Mouse (Mus musculus) limb, embryonic 10.5 days (tissue): ENCODE data around the gene Bcl11a. TPM values are rescaled to one million over a fixed set of nuclear protein-coding genes. Genes with fewer than 3 reads are reported as not detected.

ENCODE experiments used
- DNase-seq: peaks from one replicate; pipeline ENCODE4 v3.0.0-alpha.2; 2017; ENCODE audit warnings: low spot score
- H3K27ac ChIP-seq: fragments of 300-500 bp; sonication (generic); 2 replicates; pipeline ENCODE4 v1.5.1; 2016; ENCODE audit warnings: mild to moderate bottlenecking
- H3K27me3 ChIP-seq: fragments of 300-500 bp; sonication (generic); 2 replicates; pipeline ENCODE4 v1.6.1; 2016; ENCODE audit warnings: low read depth, mild to moderate bottlenecking; ENCODE audit not compliant: poor library complexity, severe bottlenecking
- H3K36me3 ChIP-seq: fragments of 300-500 bp; sonication (generic); 2 replicates; pipeline ENCODE4 v1.6.1; 2016; ENCODE audit warnings: mild to moderate bottlenecking, moderate library complexity
- H3K4me1 ChIP-seq: fragments of 300-500 bp; sonication (generic); 2 replicates; pipeline ENCODE4 v1.6.1; 2016
- H3K4me3 ChIP-seq: fragments of 300-500 bp; sonication (generic); 2 replicates; pipeline ENCODE4 v1.5.1; 2016; ENCODE audit warnings: mild to moderate bottlenecking, moderate library complexity
- H3K9me3 ChIP-seq: fragments of 300-500 bp; sonication (generic); replicated peaks from 2 replicates; pipeline ENCODE4 v1.6.1; 2016; ENCODE audit warnings: mild to moderate bottlenecking
- WGBS: fragments of 180-500 bp; shearing (Covaris S2); methylation state at CpG from one replicate; pipeline ENCODE4 v1.1.7; 2016; 5-methylcytosine and 5-hydroxymethylcytosine counted together
- polyA plus RNA-seq: library from polyadenylated mRNA; unstranded; fragments of >200 nt; fragmentation: Nextera tagmentation; extraction: Ambion mirVana; gene quantifications from 2 replicates; pipeline ENCODE4 v1.2.1, GENCODE M21; 2016

The Bcl11a gene
- polyA plus RNA-seq, 1 experiment from 2014 or later = 75.0 TPM

DNA sequence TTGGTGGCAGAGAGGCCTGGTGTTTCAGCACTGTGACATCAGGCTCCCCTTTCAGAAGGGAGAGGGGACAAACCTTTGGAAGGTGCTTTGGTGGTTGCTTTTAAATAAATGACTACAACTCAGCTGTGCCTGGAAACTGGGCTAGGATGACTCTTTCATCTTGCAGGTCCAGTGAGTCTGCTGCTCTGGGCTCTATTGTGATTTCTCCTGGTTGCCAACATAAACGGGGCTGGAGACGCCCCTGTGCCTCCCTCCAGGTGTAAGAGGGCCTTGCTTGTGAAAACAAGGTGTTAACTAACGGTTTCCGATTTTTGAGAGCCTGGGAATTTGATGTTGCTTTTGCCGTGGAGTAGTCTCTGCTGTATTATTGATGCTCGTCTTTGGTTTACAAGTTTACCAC is 18.6 kb downstream of the Bcl11a start:
- Histone ChIP-seq H3K27ac (0 out of 2 replicates have a peak overlapping the region, but pooled peaks have one; percentile 19), H3K27me3 (no peaks in the 10 kb centered on the region), H3K9me3 (no peaks in the 10 kb centered on the region), H3K36me3 (peaks cover 30% of the 10 kb centered on the region), H3K4me3 (no peak overlapping the region), H3K4me1 (peaks cover 77% of the 10 kb centered on the region)
- DNase-seq = no peak
- 21% methylated on average over 6 of the region's 6 CpGs for WGBS

DNA sequence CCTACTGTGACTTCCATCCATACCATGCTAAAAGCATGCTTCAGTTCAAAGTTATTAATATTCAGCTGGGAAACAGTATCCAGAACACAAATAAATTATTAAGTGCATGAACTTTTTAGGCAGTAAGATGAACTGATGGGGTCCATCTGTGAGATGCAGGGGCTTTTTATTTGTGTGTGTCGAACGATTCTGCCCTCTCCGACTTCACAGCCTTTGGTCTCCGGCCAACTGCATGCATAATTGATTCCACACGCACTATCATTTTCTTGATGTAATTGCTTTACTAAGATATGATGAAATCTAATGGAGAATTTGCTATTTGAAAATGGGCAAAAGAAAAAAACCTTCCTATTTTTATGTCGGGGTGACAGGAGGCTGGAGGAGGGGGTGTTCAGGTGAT is 19.2 kb downstream of the Bcl11a start:
- no peak overlapping the region for H3K4me3 ChIP-seq
- WGBS = 34% methylated on average over 6 of the region's 6 CpGs
- peaks cover 76% of the 10 kb centered on the region for H3K4me1 ChIP-seq
- no peak overlapping the region for H3K27ac ChIP-seq
- no peaks in the 10 kb centered on the region for H3K9me3 ChIP-seq
- H3K27me3 ChIP-seq = no peaks in the 10 kb centered on the region
- DNase-seq = no peak
- H3K36me3 ChIP-seq = peaks cover 33% of the 10 kb centered on the region

DNA sequence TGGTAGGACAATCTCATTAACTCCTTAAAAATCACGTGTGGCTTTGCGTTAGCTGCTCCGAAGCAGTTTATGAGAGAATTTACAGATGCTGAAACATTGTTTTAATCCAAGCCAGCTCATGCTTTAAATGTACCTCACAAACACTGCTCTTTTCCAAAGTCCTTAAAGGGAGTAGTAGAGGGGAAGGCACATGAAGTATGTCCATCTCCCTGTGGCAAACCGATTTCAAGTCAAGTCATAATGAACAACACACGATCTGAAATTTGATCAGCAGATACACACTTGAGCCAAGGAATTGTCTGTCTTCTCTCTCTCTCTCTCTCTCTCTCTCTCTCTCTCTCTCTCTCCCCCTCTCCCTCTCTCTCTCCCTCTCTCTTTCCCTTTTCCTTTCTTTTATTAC is 20.2 kb downstream of the Bcl11a start:
- Histone ChIP-seq H3K27me3 (no peaks in the 10 kb centered on the region), H3K27ac (no peak overlapping the region), H3K4me1 (peaks cover 72% of the 10 kb centered on the region), H3K36me3 (peaks cover 35% of the 10 kb centered on the region), H3K9me3 (no peaks in the 10 kb centered on the region), H3K4me3 (no peak overlapping the region)
- 63% methylated on average over 5 of the region's 5 CpGs for WGBS
- DNase-seq = no peak

DNA sequence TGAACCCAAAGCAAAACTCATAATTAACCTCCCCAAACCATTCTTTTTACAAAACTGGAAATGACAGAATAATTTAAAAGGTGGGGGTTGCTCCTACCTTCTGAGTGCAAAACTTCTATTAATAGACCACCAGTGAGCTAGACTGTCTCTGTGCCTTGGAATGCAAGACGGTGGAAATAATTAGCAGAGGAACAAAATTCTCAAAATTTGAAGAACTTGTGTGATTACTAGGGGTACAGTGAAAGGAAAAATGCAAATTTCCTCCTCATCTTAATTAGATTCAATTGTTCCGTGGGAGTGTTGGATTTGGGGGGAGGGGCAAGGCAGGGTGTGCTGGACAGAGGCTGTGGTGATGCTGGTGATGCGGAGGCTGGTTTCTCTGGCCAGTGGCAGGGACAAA is 20.8 kb downstream of the Bcl11a start:
- no peaks in the 10 kb centered on the region for H3K27me3 ChIP-seq
- WGBS = 61% methylated on average over 3 of the region's 3 CpGs
- no peak overlapping the region for H3K27ac ChIP-seq
- no peak overlapping the region for H3K4me3 ChIP-seq
- no peak for DNase-seq
- H3K9me3 ChIP-seq = no peaks in the 10 kb centered on the region
- H3K36me3 ChIP-seq = peaks cover 35% of the 10 kb centered on the region
- H3K4me1 ChIP-seq = peaks cover 76% of the 10 kb centered on the region

DNA sequence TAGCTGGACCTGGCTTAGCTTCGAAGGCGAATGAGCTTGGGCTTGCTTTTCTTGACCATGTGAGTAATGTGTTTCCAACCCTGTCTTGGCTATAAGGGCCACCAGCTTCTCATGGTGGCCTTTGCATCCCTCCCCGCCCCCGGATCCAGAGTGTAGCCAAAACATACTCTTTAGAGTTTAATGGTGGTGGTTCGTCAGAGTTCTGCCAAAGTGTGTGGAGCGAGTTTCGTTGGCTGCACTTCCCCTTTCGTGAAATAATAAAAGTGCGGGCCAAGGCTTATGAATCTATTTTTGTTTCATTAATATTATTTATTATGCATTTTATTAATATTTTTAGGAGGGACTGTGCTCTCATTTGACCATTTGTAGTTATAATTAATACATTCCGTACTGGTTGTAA is 21.4 kb downstream of the Bcl11a start:
- Histone ChIP-seq H3K27ac (0 out of 2 replicates have a peak overlapping the region, but pooled peaks have one; percentile 5), H3K27me3 (no peaks in the 10 kb centered on the region), H3K36me3 (peaks cover 34% of the 10 kb centered on the region), H3K4me1 (peaks cover 72% of the 10 kb centered on the region), H3K9me3 (no peaks in the 10 kb centered on the region), H3K4me3 (no peak overlapping the region)
- WGBS = 90% methylated on average over 10 of the region's 10 CpGs
- no peak for DNase-seq

DNA sequence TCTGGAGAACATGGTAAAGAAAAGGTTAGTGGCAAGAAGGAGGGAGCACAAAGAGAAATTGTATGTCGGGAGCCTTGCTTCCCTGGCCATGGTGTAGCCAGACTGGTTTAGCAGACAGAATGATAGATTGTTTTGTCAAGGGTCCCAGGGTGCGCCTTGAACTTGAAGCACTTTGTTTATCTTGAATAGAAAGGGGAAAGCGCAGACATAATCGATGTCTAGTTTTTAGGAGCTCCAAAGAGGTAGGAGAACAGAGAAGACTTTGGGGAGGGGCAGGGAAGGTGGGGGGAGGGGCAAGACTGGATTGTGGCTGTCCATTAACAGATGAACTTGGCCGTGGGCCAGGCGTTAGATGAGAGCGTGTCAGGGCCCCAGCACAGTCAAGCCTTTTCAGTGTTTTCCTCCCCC is 22.0 kb downstream of the Bcl11a start:
- no peak for DNase-seq
- H3K27me3 ChIP-seq = no peaks in the 10 kb centered on the region
- H3K36me3 ChIP-seq = peaks cover 35% of the 10 kb centered on the region
- H3K9me3 ChIP-seq = no peaks in the 10 kb centered on the region
- WGBS = 59% methylated on average over 7 of the region's 7 CpGs
- H3K4me3 ChIP-seq = no peak overlapping the region
- H3K4me1 ChIP-seq = peaks cover 65% of the 10 kb centered on the region
- no peak overlapping the region for H3K27ac ChIP-seq

DNA sequence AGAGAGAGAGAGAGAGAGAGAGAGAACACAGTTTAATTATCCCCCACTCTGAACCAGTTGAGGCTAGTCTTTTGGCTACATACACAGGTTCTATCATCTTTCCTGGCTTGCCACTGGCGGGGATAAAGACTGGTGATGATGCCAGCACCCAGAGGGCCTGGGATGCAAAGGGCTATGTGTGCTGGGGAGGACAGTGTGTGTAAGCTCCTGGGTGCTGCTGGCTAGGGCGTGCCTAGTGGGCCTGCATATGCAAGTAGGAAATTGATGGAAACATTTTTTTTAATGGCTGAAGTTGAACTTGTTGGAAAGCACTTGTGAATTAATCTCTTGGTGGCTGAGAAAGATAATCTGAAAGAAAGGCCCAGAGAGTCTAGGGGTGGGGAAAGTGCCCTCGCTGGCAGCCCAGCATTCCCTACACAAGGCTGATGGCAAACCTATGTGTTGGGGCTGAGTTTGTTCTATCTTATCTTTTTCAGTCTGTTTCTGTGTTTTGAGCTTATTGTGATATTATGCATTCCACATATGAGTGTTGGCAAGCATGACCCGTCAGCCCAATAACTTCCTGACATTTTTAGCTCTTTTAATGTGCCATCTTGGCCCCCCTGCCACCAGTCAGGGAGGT is 22.7 kb downstream of the Bcl11a start:
- 82% methylated on average over 4 of the region's 4 CpGs for WGBS
- H3K4me1 ChIP-seq = peaks cover 58% of the 10 kb centered on the region
- no peak for DNase-seq
- no peak overlapping the region for H3K27ac ChIP-seq
- no peaks in the 10 kb centered on the region for H3K27me3 ChIP-seq
- H3K36me3 ChIP-seq = peaks cover 36% of the 10 kb centered on the region
- H3K9me3 ChIP-seq = no peaks in the 10 kb centered on the region
- H3K4me3 ChIP-seq = no peak overlapping the region

DNA sequence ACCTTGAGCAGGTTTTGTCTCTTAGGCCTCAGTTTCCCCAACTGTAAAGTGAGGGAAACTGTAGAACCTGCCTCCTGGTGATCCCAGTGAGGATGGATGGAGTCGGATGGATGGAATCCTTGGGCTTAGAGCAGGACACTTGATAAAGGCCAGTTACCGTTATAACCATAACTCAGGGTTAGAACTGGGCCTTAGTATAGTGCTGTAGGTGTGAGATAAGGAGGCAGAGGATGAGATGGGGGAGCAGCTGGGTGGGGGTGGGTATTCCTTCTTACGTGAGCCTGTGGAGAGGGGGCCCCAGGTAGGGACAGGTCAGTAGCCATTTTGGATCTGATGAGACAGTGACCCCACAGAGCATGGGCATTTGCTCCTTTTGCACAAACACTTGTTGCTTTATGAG is 23.8 kb downstream of the Bcl11a start:
- H3K4me3 ChIP-seq = no peak overlapping the region
- no peak for DNase-seq
- 88% methylated on average over 3 of the region's 3 CpGs for whole genome bisulfite sequencing
- no peak overlapping the region for H3K27ac ChIP-seq
- H3K9me3 ChIP-seq = no peaks in the 10 kb centered on the region
- H3K36me3 ChIP-seq = peaks cover 38% of the 10 kb centered on the region
- H3K4me1 ChIP-seq = peaks cover 48% of the 10 kb centered on the region
- H3K27me3 ChIP-seq = no peaks in the 10 kb centered on the region

DNA sequence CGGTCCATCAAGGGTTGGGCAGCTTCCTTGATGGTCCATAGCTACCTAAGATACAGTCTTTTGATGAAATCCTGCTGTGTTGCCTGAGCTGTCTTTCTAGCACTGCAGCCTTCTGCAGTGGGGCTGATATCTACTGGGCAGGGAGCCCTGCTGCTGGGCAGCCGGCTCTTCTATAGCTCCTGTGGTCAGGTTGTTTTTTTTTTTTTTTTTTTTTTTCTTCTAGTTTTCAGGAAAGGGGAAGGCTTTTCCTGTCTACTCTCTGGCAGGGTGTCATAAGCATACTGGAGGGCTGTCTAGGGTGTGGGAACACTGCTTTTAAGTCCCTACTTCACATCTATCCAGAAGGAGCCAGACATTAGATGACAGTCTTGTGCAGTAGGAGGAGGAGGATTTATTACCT is 24.5 kb downstream of the Bcl11a start:
- no peak overlapping the region for H3K27ac ChIP-seq
- H3K27me3 ChIP-seq = no peaks in the 10 kb centered on the region
- WGBS = 69% methylated on average over 2 of the region's 2 CpGs
- H3K9me3 ChIP-seq = no peaks in the 10 kb centered on the region
- H3K4me1 ChIP-seq = peaks cover 40% of the 10 kb centered on the region
- no peak overlapping the region for H3K4me3 ChIP-seq
- DNase-seq = no peak
- H3K36me3 ChIP-seq = peaks cover 38% of the 10 kb centered on the region

DNA sequence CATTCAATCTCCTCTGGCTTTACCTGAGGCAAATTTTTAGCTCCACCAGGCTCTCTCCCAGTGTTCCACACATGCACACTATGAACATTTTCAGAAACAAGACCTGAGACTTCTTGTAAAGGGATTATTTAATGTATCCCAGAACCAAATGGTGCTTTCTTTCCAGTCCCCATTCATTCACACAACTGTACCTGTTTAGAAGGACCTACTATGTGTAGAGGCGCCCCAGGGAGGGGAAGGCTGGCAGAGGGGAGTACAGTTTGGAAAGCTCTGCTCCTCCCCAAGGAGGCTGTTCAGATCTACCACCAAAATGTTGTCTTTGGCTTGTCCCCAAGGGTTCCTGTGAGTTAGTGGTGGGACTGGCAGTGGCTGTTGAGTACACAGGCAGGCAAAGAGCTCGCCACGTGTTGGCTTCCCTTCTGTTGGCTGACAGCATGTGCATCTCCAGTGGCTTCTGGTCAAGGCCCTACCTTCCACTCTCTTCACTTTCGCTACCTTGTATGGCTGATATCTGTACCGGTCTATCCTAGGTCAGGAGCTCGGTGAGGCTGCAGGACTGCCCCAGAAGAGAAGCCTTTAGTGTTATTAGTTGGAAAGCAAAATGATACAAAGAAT is 25.4 kb downstream of the Bcl11a start:
- no peak overlapping the region for H3K4me3 ChIP-seq
- H3K27me3 ChIP-seq = no peaks in the 10 kb centered on the region
- peaks cover 38% of the 10 kb centered on the region for H3K36me3 ChIP-seq
- peaks cover 32% of the 10 kb centered on the region for H3K4me1 ChIP-seq
- no peak for DNase-seq
- WGBS = 83% methylated on average over 6 of the region's 6 CpGs
- H3K27ac ChIP-seq = no peak overlapping the region
- no peaks in the 10 kb centered on the region for H3K9me3 ChIP-seq

DNA sequence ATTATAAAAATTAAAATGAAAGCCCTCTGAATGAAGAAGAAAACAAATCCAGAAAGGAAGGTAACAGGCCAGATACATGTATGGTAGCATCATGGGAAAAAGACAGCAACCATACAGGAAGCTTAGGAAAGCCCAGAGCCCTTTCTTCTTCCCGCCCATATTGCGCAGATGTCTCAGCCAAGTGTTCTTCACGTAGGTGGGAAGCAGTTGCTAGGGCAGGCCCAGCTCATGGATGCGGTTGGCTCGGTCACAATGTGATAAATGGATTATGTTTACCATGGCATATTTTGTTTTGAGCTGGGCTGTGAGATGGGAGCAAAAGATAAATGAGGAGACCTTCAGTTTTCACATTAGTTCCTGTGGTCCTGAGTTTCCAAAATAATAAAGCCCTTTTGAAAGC is 29.6 kb downstream of the Bcl11a start:
- Histone ChIP-seq H3K36me3 (peaks cover 42% of the 10 kb centered on the region), H3K9me3 (no peaks in the 10 kb centered on the region), H3K27me3 (no peaks in the 10 kb centered on the region), H3K27ac (no peak overlapping the region), H3K4me3 (no peak overlapping the region), H3K4me1 (peaks cover 14% of the 10 kb centered on the region; the same call in 1 of the 2 replicates)
- WGBS = 86% methylated on average over 5 of the region's 5 CpGs
- DNase-seq = no peak

DNA sequence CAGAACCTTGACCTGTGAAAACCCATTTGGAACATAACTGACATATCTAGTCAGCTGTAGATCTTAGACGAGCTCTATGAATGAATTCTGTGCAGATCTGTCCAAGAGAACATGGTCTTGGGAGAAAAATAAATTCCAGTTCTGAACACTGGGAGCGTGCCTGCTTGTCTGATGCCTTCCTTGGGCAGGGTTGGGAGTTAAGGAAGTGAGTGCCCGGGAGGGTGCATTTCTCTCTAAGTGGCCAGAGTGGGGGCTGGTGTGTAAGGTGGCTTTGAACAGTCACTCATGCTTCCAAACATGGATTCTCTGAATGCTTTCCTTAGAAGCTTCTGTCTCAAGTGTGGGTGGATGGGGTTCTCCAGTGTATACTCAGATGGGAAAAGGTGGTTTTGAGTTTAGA is 31.1 kb downstream of the Bcl11a start:
- WGBS = 82% methylated on average over 3 of the region's 3 CpGs
- Histone ChIP-seq H3K27me3 (no peaks in the 10 kb centered on the region), H3K4me1 (peaks cover 12% of the 10 kb centered on the region; the same call in 1 of the 2 replicates), H3K27ac (no peak overlapping the region), H3K9me3 (no peaks in the 10 kb centered on the region), H3K4me3 (no peak overlapping the region), H3K36me3 (peaks cover 45% of the 10 kb centered on the region)
- no peak for DNase-seq

DNA sequence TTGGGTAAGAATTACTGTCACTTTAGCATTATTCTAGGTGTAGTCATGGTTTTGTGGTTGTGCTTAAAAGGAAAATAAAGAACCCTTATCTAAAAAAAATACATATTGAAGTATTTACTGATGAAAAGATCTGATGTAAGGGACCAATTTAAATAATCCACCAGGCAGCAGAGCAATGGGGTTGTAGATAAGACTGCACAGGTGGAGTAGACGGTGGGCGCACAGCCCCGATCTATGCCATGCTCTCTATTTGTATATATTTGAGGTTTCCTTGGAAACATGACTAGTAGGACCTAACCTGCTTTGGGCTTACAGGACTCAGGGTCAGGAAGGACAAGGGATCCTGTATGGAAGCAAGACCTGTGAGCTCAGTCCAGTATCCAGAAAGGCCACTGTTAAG is 31.5 kb downstream of the Bcl11a start:
- H3K4me1 ChIP-seq = peaks cover 13% of the 10 kb centered on the region; the same call in 1 of the 2 replicates

More for the DNA sequence above, 31.5 kb downstream of the Bcl11a start:
- H3K27me3 ChIP-seq = no peaks in the 10 kb centered on the region
- no peaks in the 10 kb centered on the region for H3K9me3 ChIP-seq
- no peak for DNase-seq
- 95% methylated on average over 3 of the region's 3 CpGs for WGBS
- peaks cover 46% of the 10 kb centered on the region for H3K36me3 ChIP-seq
- no peak overlapping the region for H3K4me3 ChIP-seq
- no peak overlapping the region for H3K27ac ChIP-seq
